Mouse (Mus musculus): ENCODE results near the gene Gabrg2. TPM values are rescaled to one million over a fixed set of nuclear protein-coding genes. Genes with fewer than 3 reads are reported as not detected.

Gene Gabrg2
- 0.08 and 0.09 TPM in 2 replicates for polyA plus RNA-seq (2012; rRNA removed)
- not detected in 2 replicates for polyA plus RNA-seq (2014; fragmentation: Nextera tagmentation; extraction: Ambion mirVana)

DNA sequence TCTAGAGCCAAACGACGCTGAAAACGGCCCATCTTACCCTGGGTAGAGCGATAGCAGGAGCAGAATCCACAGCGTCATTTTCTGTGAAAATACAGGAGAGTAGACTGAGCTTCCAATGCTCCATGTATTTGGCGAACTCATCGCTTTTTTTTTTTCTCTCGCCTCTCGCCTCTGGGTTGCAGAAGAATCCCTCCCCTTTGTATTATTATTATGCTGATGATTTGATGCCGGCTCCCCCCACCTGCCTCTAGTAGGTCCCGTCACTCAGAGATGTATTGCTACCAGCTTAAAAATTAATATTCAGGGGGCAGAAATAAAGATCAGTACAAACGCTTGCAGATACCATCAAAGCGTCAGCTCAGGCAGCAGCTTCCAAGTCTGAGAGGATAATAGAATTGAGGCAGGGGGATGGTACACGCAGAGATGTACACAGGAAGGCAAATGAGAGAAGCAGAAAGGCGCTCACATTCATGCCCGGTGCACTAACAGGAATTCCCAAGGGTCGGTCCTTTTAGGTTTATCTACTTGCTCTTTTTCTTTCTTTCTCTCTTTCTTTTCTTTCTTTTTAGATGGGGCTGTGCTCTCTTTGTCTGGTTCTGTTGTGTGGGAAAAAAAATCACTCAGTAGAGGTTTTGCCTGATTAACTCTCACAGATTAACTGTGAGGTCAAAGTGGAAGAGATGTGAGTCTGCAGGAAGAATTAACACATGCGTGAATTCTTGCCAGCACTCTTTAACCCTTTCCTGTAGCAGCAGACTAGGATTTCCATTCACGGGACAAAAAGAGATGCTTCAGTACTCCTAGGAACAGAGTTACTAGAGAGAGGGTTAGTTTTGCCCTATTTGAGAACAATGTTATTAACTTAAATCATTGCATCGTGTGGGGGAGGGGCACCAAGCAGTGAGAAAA, at the start of gene Gabrg2:
Gabrg2 (minus strand) TSS at position 668 of the 909 bp plus-strand sequence.
- DNase-seq (ENCODE audit: low spot score), result no peak
- H3K36me3 ChIP-seq (ENCODE audit: control insufficient read depth, insufficient read depth, low read length), result no peaks in the 10 kb centered on the region
- no peak for TF ChIP-seq POLR2A (IDR thresholded peaks at IDR 0.05; ENCODE audit: borderline replicate concordance, extremely low read depth, insufficient read depth, insufficient read length)
- H3K4me1 ChIP-seq (ENCODE audit: control insufficient read depth, insufficient read depth, low read length), result no peaks in the 10 kb centered on the region
- no peak for ATAC-seq (ENCODE audit: low FRiP score, low read depth)
- 11% methylated on average over 20 of the region's 20 CpGs for WGBS
- no peaks in the 10 kb centered on the region for H3K27me3 ChIP-seq (ENCODE audit: control insufficient read depth, insufficient read depth, low read length)
- H3K4me3 ChIP-seq (replicated peaks; ENCODE audit: low read length), result no peak within 1 kb of the TSS
- no peak within 1 kb of the TSS for H3K4me2 ChIP-seq (replicated peaks; ENCODE audit: low read depth, low read length, severe bottlenecking)
- no peak within 1 kb of the TSS for H3K27ac ChIP-seq (replicated peaks; ENCODE audit: low read depth, low read length)
- H3K9ac ChIP-seq (ENCODE audit: low read depth, low read length, severe bottlenecking), result no peak within 1 kb of the TSS
- H3K9me3 ChIP-seq (ENCODE audit: control insufficient read depth, low read length), result no peaks in the 10 kb centered on the region

DNA sequence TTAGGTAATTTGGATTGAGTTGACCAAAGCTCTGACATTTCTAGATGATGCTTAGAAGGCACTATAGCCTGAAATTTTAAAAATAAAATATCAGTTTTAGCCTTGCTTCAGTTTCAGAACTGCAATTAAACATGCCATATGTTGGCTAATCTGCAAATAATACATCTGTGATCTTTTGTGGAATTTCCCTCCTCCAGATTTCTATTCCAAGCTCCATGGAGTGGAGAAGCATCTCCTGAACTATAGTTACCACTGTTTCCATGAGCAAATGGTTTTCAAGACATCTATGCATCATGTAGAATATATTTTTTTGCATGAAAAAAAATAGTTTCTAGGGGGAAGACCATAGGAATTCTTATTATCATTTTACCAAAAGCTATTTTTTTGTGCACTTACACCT, 47.5 kb upstream of the Gabrg2 start:
- H3K36me3 ChIP-seq (ENCODE audit: control insufficient read depth, insufficient read depth, low read length), result no peaks in the 10 kb centered on the region
- no peaks in the 10 kb centered on the region for H3K9me3 ChIP-seq (ENCODE audit: control insufficient read depth, low read length)
- H3K4me1 ChIP-seq (ENCODE audit: control insufficient read depth, insufficient read depth, low read length), result no peaks in the 10 kb centered on the region
- DNase-seq (ENCODE audit: low spot score) (no peak), ATAC-seq (ENCODE audit: low FRiP score, low read depth) (no peak)
- H3K9ac ChIP-seq (ENCODE audit: low read depth, low read length, severe bottlenecking), result no peak overlapping the region
- no peaks in the 10 kb centered on the region for H3K27me3 ChIP-seq (ENCODE audit: control insufficient read depth, insufficient read depth, low read length)
- H3K4me2 ChIP-seq (replicated peaks; ENCODE audit: low read depth, low read length, severe bottlenecking), result no peak overlapping the region
- no peak overlapping the region for H3K4me3 ChIP-seq (replicated peaks; ENCODE audit: low read length)
- no peak overlapping the region for H3K27ac ChIP-seq (replicated peaks; ENCODE audit: low read depth, low read length)
- no peak for TF ChIP-seq POLR2A (IDR thresholded peaks at IDR 0.05; ENCODE audit: borderline replicate concordance, extremely low read depth, insufficient read depth, insufficient read length)

DNA sequence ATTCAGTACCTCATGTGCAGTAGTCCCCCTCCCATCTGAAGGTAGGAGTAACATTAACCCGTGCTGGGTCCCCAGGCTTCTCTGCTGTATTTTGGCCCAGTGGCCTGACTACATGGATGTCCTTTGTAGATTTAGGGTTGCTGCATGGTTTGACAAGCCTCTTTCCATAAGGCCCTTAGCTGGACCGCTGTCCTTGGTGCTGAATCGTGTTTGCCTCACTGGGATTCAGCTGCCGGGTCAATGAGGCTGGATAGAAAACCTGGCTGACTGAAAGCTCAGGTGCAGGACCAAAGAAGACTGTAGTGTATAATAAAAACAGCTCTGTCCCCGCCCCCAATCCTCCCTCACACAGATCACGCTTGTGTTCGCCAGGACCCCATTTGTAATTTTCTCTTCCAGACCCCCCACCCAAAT, 1.2 kb downstream of the Gabrg2 start:
- Histone ChIP-seq H3K36me3 (ENCODE audit: control insufficient read depth, insufficient read depth, low read length) (no peaks in the 10 kb centered on the region), H3K9ac (ENCODE audit: low read depth, low read length, severe bottlenecking) (no peak overlapping the region), H3K27ac (replicated peaks; ENCODE audit: low read depth, low read length) (no peak overlapping the region), H3K9me3 (ENCODE audit: control insufficient read depth, low read length) (no peaks in the 10 kb centered on the region), H3K4me1 (ENCODE audit: control insufficient read depth, insufficient read depth, low read length) (no peaks in the 10 kb centered on the region), H3K27me3 (ENCODE audit: control insufficient read depth, insufficient read depth, low read length) (no peaks in the 10 kb centered on the region), H3K4me3 (replicated peaks; ENCODE audit: low read length) (no peak overlapping the region), H3K4me2 (replicated peaks; ENCODE audit: low read depth, low read length, severe bottlenecking) (no peak overlapping the region)
- ATAC-seq (ENCODE audit: low FRiP score, low read depth), result no peak
- DNase-seq (ENCODE audit: low spot score), result peak; percentile 92
- WGBS, result under 1% methylated on average over 7 of the region's 7 CpGs
- no peak for TF ChIP-seq POLR2A (IDR thresholded peaks at IDR 0.05; ENCODE audit: borderline replicate concordance, extremely low read depth, insufficient read depth, insufficient read length)

DNA sequence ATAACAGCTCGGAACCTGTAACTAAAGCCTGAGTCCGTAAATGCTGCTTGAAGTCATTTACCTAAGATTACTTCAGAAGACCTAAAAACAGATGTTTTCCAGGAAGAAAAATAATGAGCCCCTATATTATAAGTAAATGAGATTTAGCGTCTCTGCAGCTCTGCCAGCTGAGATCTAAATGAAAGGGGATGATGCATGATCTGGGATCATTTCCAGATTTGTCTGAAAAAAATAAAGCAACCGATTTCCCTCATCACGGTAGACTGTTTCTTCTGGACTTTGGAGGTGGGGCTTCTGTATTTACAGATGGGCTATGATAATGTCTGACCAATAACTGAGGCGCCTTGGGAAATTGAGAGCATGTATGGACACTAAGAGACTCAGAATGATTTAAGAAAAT, 20.5 kb downstream of the Gabrg2 start:
- Histone ChIP-seq H3K9ac (ENCODE audit: low read depth, low read length, severe bottlenecking) (no peak overlapping the region), H3K4me2 (replicated peaks; ENCODE audit: low read depth, low read length, severe bottlenecking) (no peak overlapping the region), H3K27ac (replicated peaks; ENCODE audit: low read depth, low read length) (no peak overlapping the region), H3K4me3 (replicated peaks; ENCODE audit: low read length) (no peak overlapping the region), H3K9me3 (ENCODE audit: control insufficient read depth, low read length) (no peaks in the 10 kb centered on the region), H3K4me1 (ENCODE audit: control insufficient read depth, insufficient read depth, low read length) (no peaks in the 10 kb centered on the region), H3K36me3 (ENCODE audit: control insufficient read depth, insufficient read depth, low read length) (no peaks in the 10 kb centered on the region), H3K27me3 (ENCODE audit: control insufficient read depth, insufficient read depth, low read length) (no peaks in the 10 kb centered on the region)
- DNase-seq (ENCODE audit: low spot score) (peak; percentile 6), ATAC-seq (ENCODE audit: low FRiP score, low read depth) (no peak)
- TF ChIP-seq POLR2A (IDR thresholded peaks at IDR 0.05; ENCODE audit: borderline replicate concordance, extremely low read depth, insufficient read depth, insufficient read length), result no peak
- WGBS, result 38% methylated on average over 6 of the region's 6 CpGs

DNA sequence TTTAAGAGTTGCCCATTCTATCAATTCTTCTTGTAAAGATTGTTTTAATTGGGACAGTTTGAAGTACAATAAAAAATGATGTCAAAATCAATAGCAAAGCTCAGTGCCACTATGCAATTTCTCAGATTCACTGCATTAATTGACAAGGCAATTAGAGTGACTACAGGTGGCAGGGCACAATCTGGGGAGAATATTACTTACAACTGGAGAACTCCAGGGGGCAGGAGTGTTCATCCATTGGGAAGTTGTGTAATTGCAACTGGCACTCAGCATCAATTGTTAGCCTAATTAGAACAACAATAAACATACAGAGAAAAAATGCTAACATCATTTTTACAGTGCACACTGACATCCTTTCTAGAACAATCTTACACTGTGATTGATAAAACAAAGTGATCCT, 32.1 kb downstream of the Gabrg2 start:
- Histone ChIP-seq H3K4me1 (ENCODE audit: control insufficient read depth, insufficient read depth, low read length) (no peaks in the 10 kb centered on the region), H3K4me2 (replicated peaks; ENCODE audit: low read depth, low read length, severe bottlenecking) (no peak overlapping the region), H3K36me3 (ENCODE audit: control insufficient read depth, insufficient read depth, low read length) (no peaks in the 10 kb centered on the region), H3K4me3 (replicated peaks; ENCODE audit: low read length) (no peak overlapping the region), H3K9me3 (ENCODE audit: control insufficient read depth, low read length) (no peaks in the 10 kb centered on the region), H3K27me3 (ENCODE audit: control insufficient read depth, insufficient read depth, low read length) (no peaks in the 10 kb centered on the region), H3K27ac (replicated peaks; ENCODE audit: low read depth, low read length) (no peak overlapping the region), H3K9ac (ENCODE audit: low read depth, low read length, severe bottlenecking) (no peak overlapping the region)
- no peak for DNase-seq (ENCODE audit: low spot score)
- no peak for ATAC-seq (ENCODE audit: low FRiP score, low read depth)
- no peak for TF ChIP-seq POLR2A (IDR thresholded peaks at IDR 0.05; ENCODE audit: borderline replicate concordance, extremely low read depth, insufficient read depth, insufficient read length)
